Mouse (Mus musculus) liver, embryonic 12.5 days (tissue): ENCODE measurements around the gene Efnb2. TPM values are rescaled to one million over a fixed set of nuclear protein-coding genes. Genes with fewer than 3 reads are reported as not detected.

Experiments used
- ATAC-seq: fragments of 200-750 bp; cut with Nextera tagmentation; 2 replicates; pipeline ENCODE4 v1.8.0; 2017; ENCODE audit warnings: moderate number of reproducible peaks, mild to moderate bottlenecking, moderate library complexity
- H3K27ac ChIP-seq: fragments of 300-500 bp; sonication (generic); 2 replicates; pipeline ENCODE4 v1.5.1; 2016; ENCODE audit warnings: mild to moderate bottlenecking
- H3K27me3 ChIP-seq: fragments of 300-500 bp; sonication (generic); replicated peaks from 2 replicates; pipeline ENCODE4 v1.6.1; 2016; ENCODE audit warnings: mild to moderate bottlenecking, moderate library complexity
- H3K36me3 ChIP-seq: fragments of 300-500 bp; sonication (generic); 2 replicates; pipeline ENCODE4 v1.6.1; 2016; ENCODE audit warnings: mild to moderate bottlenecking, moderate library complexity
- H3K4me1 ChIP-seq: fragments of 300-500 bp; sonication (generic); 2 replicates; pipeline ENCODE4 v1.6.1; 2016
- H3K4me2 ChIP-seq: fragments of 300-500 bp; sonication (generic); 2 replicates; pipeline ENCODE4 v1.6.1; 2016; ENCODE audit warnings: mild to moderate bottlenecking, moderate library complexity
- H3K4me3 ChIP-seq: fragments of 300-500 bp; sonication (generic); 2 replicates; pipeline ENCODE4 v1.5.1; 2016; ENCODE audit warnings: mild to moderate bottlenecking, moderate library complexity
- H3K9ac ChIP-seq: fragments of 300-500 bp; sonication (generic); 2 replicates; pipeline ENCODE4 v1.6.1; 2016; ENCODE audit warnings: mild to moderate bottlenecking, moderate library complexity
- H3K9me3 ChIP-seq: fragments of 300-500 bp; sonication (generic); replicated peaks from 2 replicates; pipeline ENCODE4 v1.6.1; 2016; ENCODE audit warnings: mild to moderate bottlenecking, moderate library complexity
- WGBS: fragments of 180-500 bp; shearing (Covaris S2); methylation state at CpG from one replicate; pipeline ENCODE4 v1.1.7; 2016; ENCODE audit not compliant: insufficient replicate concordance; 5-methylcytosine and 5-hydroxymethylcytosine counted together
- microRNA-seq: library from miRNA; unstranded; fragments of <30 nt; microRNA quantifications from one replicate; pipeline ENCODE4, GENCODE M21; 2017
- polyA plus RNA-seq: library from polyadenylated mRNA; unstranded; fragments of >200 nt; fragmentation: Nextera tagmentation; extraction: Ambion mirVana; gene quantifications from 2 replicates; pipeline ENCODE4 v1.2.1, GENCODE M21; 2016

Gene Efnb2
- polyA plus RNA-seq, 1 experiment from 2014 or later = 2.8 TPM

GRCm38 (mm10) chr8:8574521-8575499 is 86.2 kb downstream of the Efnb2 start:
- Histone ChIP-seq H3K4me1 (no peaks in the 10 kb centered on the region), H3K4me3 (no peak overlapping the region), H3K27me3 (no peaks in the 10 kb centered on the region), H3K36me3 (no peaks in the 10 kb centered on the region), H3K4me2 (no peak overlapping the region), H3K9me3 (no peaks in the 10 kb centered on the region), H3K27ac (no peak overlapping the region), H3K9ac (no peak overlapping the region)
- WGBS = 75% methylated on average over 19 of the region's 19 CpGs
- ATAC-seq = no peak

- Histone ChIP-seq H3K9me3 (no peaks in the 10 kb centered on the region), H3K4me3 (no peak overlapping the region), H3K27ac (no peak overlapping the region), H3K4me1 (no peaks in the 10 kb centered on the region), H3K36me3 (no peaks in the 10 kb centered on the region), H3K27me3 (no peaks in the 10 kb centered on the region), H3K9ac (no peak overlapping the region), H3K4me2 (no peak overlapping the region)
- ATAC-seq = no peak
- 42% methylated on average over 5 of the region's 5 CpGs for WGBS
Observed at GRCm38 (mm10) chr8:8572272-8572671, 88.8 kb downstream of the Efnb2 start.

- H3K4me2 ChIP-seq = no peak overlapping the region
- no peak overlapping the region for H3K9ac ChIP-seq
- H3K27me3 ChIP-seq = no peaks in the 10 kb centered on the region
- ATAC-seq = no peak
- H3K4me1 ChIP-seq = no peaks in the 10 kb centered on the region
- H3K4me3 ChIP-seq = no peak overlapping the region
- H3K9me3 ChIP-seq = no peaks in the 10 kb centered on the region
- 77% methylated on average over 7 of the region's 7 CpGs for WGBS
- no peaks in the 10 kb centered on the region for H3K36me3 ChIP-seq
- H3K27ac ChIP-seq = no peak overlapping the region
Observed at GRCm38 (mm10) chr8:8571625-8572215, 89.3 kb downstream of the Efnb2 start.

GRCm38 (mm10) chr8:8569280-8569679 is 91.8 kb downstream of the Efnb2 start:
- Histone ChIP-seq H3K9ac (no peak overlapping the region), H3K36me3 (no peaks in the 10 kb centered on the region), H3K9me3 (no peaks in the 10 kb centered on the region), H3K27ac (no peak overlapping the region), H3K27me3 (no peaks in the 10 kb centered on the region), H3K4me1 (no peaks in the 10 kb centered on the region), H3K4me2 (no peak overlapping the region), H3K4me3 (no peak overlapping the region)
- WGBS = 75% methylated on average over 10 of the region's 10 CpGs
- no peak for ATAC-seq

- H3K4me1 ChIP-seq = no peaks in the 10 kb centered on the region
- no peaks in the 10 kb centered on the region for H3K9me3 ChIP-seq
- WGBS = 74% methylated on average over 9 of the region's 9 CpGs
- H3K27me3 ChIP-seq = no peaks in the 10 kb centered on the region
- H3K9ac ChIP-seq = no peak overlapping the region
- H3K4me2 ChIP-seq = no peak overlapping the region
- H3K4me3 ChIP-seq = no peak overlapping the region
- no peak for ATAC-seq
- no peaks in the 10 kb centered on the region for H3K36me3 ChIP-seq
- H3K27ac ChIP-seq = no peak overlapping the region
Observed at GRCm38 (mm10) chr8:8568215-8568773, 92.7 kb downstream of the Efnb2 start.

Small RNAs within 50 kb of the gene (microRNA-seq; reads per million reads assigned to microRNA genes)
- 14.1 reads per million, percentile 26 among the genes with 10 or more reads in this experiment for gene Mir7654

Other genes with a start within 250 kb of the Efnb2 start
- gene Arglu1, start 29.3 kb upstream of the Efnb2 start, polyA plus RNA-seq = 75.4 and 79.5 TPM in 2 replicates